32 mouse cellular contexts compared by ENCODE assay signal in the genomic region with DNA sequence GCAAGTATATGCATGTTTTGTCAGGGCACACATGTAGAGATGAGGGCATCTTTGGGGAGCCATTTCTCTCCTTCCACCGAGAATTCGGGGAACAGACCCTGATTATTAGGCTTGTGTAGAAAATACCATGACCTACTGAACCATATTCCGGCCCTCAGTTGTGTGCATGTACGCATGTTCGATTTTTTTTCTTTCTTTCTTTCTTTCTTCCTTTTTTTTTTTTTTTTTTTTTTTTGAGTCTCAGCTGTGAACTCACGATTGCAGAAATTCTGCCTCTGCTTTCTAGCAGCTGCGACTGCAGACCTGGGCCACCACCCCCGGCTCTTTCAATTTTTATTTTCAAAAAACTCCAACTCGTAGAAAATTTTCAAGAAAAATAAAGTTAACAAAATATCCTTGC. TPM values are rescaled to one million over a fixed set of nuclear protein-coding genes. Genes with fewer than 3 reads are reported as not detected.
DNase-seq lines count a peak whose midpoint lies in the region; ATAC-seq and TF ChIP-seq lines count a peak whose summit lies in the region.
"Had no signal": no experiment of that assay in that cellular context is flagged by ENCODE, and none has a peak within 500 bp of the region (broad histone marks: within the 10 kb centered on the region; RNA-seq: fewer than 3 reads in every experiment).

No protein-coding gene starts in this region.

- no peak for ATAC-seq in forebrain, embryonic 11.5 days (replicated peaks; ENCODE audit: low FRiP score)
- no peak for ATAC-seq in midbrain, embryonic 12.5 days (ENCODE audit: low FRiP score, low read depth)
- ATAC-seq in midbrain, postnatal 0 days (ENCODE audit: low FRiP score): no peak
- ATAC-seq in midbrain, embryonic 15.5 days (replicated peaks): no peak
- ATAC-seq in stomach, postnatal 0 days (ENCODE audit: low FRiP score, low TSS enrichment): no peak
- ATAC-seq: intestine, embryonic 16.5 days; Patski had no signal

- no peak overlapping the region for H3K4me2 ChIP-seq in forebrain, embryonic 11.5 days (ENCODE audit: low read depth, low read length, severe bottlenecking)
- no peak overlapping the region for H3K4me2 ChIP-seq in midbrain, embryonic 12.5 days (replicated peaks)
- H3K4me2 ChIP-seq in midbrain, postnatal 0 days (ENCODE audit: low read depth, low read length, poor library complexity, severe bottlenecking): no peak overlapping the region
- no peak overlapping the region for H3K4me2 ChIP-seq in midbrain, embryonic 15.5 days
- H3K4me2 ChIP-seq in stomach, postnatal 0 days (replicated peaks; ENCODE audit: low read depth): no peak overlapping the region
- H3K4me2 ChIP-seq: embryonic facial prominence, embryonic 13.5 days; heart, embryonic 15.5 days; limb, embryonic 15.5 days; lung, embryonic 14.5 days had no signal

- WGBS in forebrain, embryonic 10.5 days: 88% methylated on average over 9 of the region's 9 CpGs
- WGBS in forebrain, embryonic 11.5 days: 86% methylated on average over 9 of the region's 9 CpGs
- WGBS in midbrain, embryonic 12.5 days: 89% methylated on average over 9 of the region's 9 CpGs
- WGBS in midbrain, postnatal 0 days: 73% methylated on average over 9 of the region's 9 CpGs
- 91% methylated on average over 9 of the region's 9 CpGs for WGBS in embryonic facial prominence, embryonic 10.5 days
- 79% methylated on average over 9 of the region's 9 CpGs for WGBS in midbrain, embryonic 15.5 days
- 85% methylated on average over 9 of the region's 9 CpGs for WGBS in stomach, postnatal 0 days

- H3K27ac ChIP-seq in forebrain, embryonic 10.5 days: 0 out of 2 replicates have a peak overlapping the region, but pooled peaks have one; percentile 91
- H3K27ac ChIP-seq in forebrain, embryonic 11.5 days (ENCODE audit: low read depth, low read length): no peak overlapping the region
- H3K27ac ChIP-seq in midbrain, embryonic 12.5 days (replicated peaks): 0 out of 2 replicates have a peak overlapping the region, but pooled peaks have one; percentile 96
- H3K27ac ChIP-seq in midbrain, postnatal 0 days (ENCODE audit: low read depth, low read length): no peak overlapping the region
- 0 out of 2 replicates have a peak overlapping the region, but pooled peaks have one; percentile 88 for H3K27ac ChIP-seq in embryonic facial prominence, embryonic 10.5 days (replicated peaks)
- H3K27ac ChIP-seq in midbrain, embryonic 15.5 days: peak overlapping the region; percentile 97
- no peak overlapping the region for H3K27ac ChIP-seq in stomach, postnatal 0 days (replicated peaks)
- H3K27ac ChIP-seq: embryonic facial prominence, embryonic 13.5 days; heart, embryonic 10.5 days; heart, embryonic 15.5 days; kidney, postnatal 0 days; limb, embryonic 10.5 days; limb, embryonic 15.5 days; liver, embryonic 14.5 days had no signal

- H3K9me3 ChIP-seq in forebrain, embryonic 10.5 days: no peaks in the 10 kb centered on the region
- H3K9me3 ChIP-seq in forebrain, embryonic 11.5 days (ENCODE audit: control insufficient read depth, low read length): no peaks in the 10 kb centered on the region
- H3K9me3 ChIP-seq in midbrain, embryonic 12.5 days: no peaks in the 10 kb centered on the region
- H3K9me3 ChIP-seq in midbrain, postnatal 0 days (ENCODE audit: low read length): no peaks in the 10 kb centered on the region
- no peaks in the 10 kb centered on the region for H3K9me3 ChIP-seq in embryonic facial prominence, embryonic 10.5 days
- H3K9me3 ChIP-seq in midbrain, embryonic 15.5 days: no peaks in the 10 kb centered on the region
- no peaks in the 10 kb centered on the region for H3K9me3 ChIP-seq in stomach, postnatal 0 days (ENCODE audit: control insufficient read depth, low read length)
- H3K9me3 ChIP-seq: embryonic facial prominence, embryonic 13.5 days; G1E; heart, embryonic 10.5 days; heart, embryonic 15.5 days; limb, embryonic 10.5 days; limb, embryonic 15.5 days had no signal

- no peaks in the 10 kb centered on the region; the same call in 1 of the 2 replicates for H3K36me3 ChIP-seq in forebrain, embryonic 10.5 days (replicated peaks)
- H3K36me3 ChIP-seq in forebrain, embryonic 11.5 days (ENCODE audit: control insufficient read depth, insufficient read depth, low read length): no peaks in the 10 kb centered on the region
- H3K36me3 ChIP-seq in midbrain, embryonic 12.5 days: no peaks in the 10 kb centered on the region
- H3K36me3 ChIP-seq in midbrain, postnatal 0 days (ENCODE audit: insufficient read depth, low read length): peaks cover 2% of the 10 kb centered on the region; the same call in 1 of the 2 replicates
- no peaks in the 10 kb centered on the region for H3K36me3 ChIP-seq in embryonic facial prominence, embryonic 10.5 days (replicated peaks)
- no peaks in the 10 kb centered on the region for H3K36me3 ChIP-seq in midbrain, embryonic 15.5 days (replicated peaks)
- no peaks in the 10 kb centered on the region for H3K36me3 ChIP-seq in stomach, postnatal 0 days (ENCODE audit: control insufficient read depth, insufficient read depth, low read length)
- H3K36me3 ChIP-seq: embryonic facial prominence, embryonic 13.5 days; G1E; heart, embryonic 10.5 days; heart, embryonic 15.5 days; limb, embryonic 10.5 days; limb, embryonic 15.5 days had no signal

- DNase-seq in forebrain, embryonic 10.5 days (ENCODE audit: extremely low spot score, low spot score): no peak
- no peak for DNase-seq in forebrain, embryonic 11.5 days (ENCODE audit: low spot score)
- DNase-seq in midbrain, postnatal 0 days (ENCODE audit: low spot score): no peak
- DNase-seq in embryonic facial prominence, embryonic 10.5 days (ENCODE audit: low spot score): no peak
- no peak for DNase-seq in stomach, postnatal 0 days (ENCODE audit: low spot score)
- no peak for DNase-seq in layer of hippocampus, adult 8-10 months (ENCODE audit: low spot score in 2 of 2)
- DNase-seq: adrenal gland, postnatal 10 days; cerebellum, adult 9-10 months; cerebellum, postnatal 36 days; embryo, embryonic 11 days; gastrocnemius, postnatal 10 days; kidney, adult 8-10 months; kidney, postnatal 4 days; layer of hippocampus, postnatal 36 days; lung, embryonic 14.5 days; lung, postnatal 14 days; retina, postnatal 1 day; right cerebral cortex, postnatal 14 days had no signal

- H3K9ac ChIP-seq in forebrain, embryonic 11.5 days (ENCODE audit: low read length): no peak overlapping the region
- no peak overlapping the region for H3K9ac ChIP-seq in midbrain, embryonic 12.5 days (replicated peaks)
- H3K9ac ChIP-seq in midbrain, postnatal 0 days (replicated peaks; ENCODE audit: low read length, poor library complexity, severe bottlenecking): no peak overlapping the region
- H3K9ac ChIP-seq in midbrain, embryonic 15.5 days: no peak overlapping the region
- no peak overlapping the region for H3K9ac ChIP-seq in stomach, postnatal 0 days (ENCODE audit: low read length)
- H3K9ac ChIP-seq: embryonic facial prominence, embryonic 13.5 days; heart, embryonic 15.5 days; limb, embryonic 15.5 days; liver, embryonic 14.5 days; lung, embryonic 14.5 days had no signal

- peaks cover 14% of the 10 kb centered on the region; the same call in 1 of the 2 replicates for H3K27me3 ChIP-seq in forebrain, embryonic 10.5 days (ENCODE audit: poor library complexity, severe bottlenecking)
- no peaks in the 10 kb centered on the region for H3K27me3 ChIP-seq in forebrain, embryonic 11.5 days (ENCODE audit: control insufficient read depth, insufficient read depth, low read length)
- H3K27me3 ChIP-seq in midbrain, embryonic 12.5 days: no peaks in the 10 kb centered on the region
- H3K27me3 ChIP-seq in midbrain, postnatal 0 days (ENCODE audit: insufficient read depth, low read length): no peaks in the 10 kb centered on the region
- H3K27me3 ChIP-seq in embryonic facial prominence, embryonic 10.5 days (replicated peaks; ENCODE audit: low read depth, poor library complexity, severe bottlenecking): no peaks in the 10 kb centered on the region
- no peaks in the 10 kb centered on the region for H3K27me3 ChIP-seq in midbrain, embryonic 15.5 days (replicated peaks)
- H3K27me3 ChIP-seq in stomach, postnatal 0 days (ENCODE audit: control insufficient read depth, insufficient read depth, low read length): no peaks in the 10 kb centered on the region
- H3K27me3 ChIP-seq: embryonic facial prominence, embryonic 13.5 days; limb, embryonic 15.5 days had no signal

- no peak overlapping the region for H3K4me3 ChIP-seq in forebrain, embryonic 10.5 days
- no peak overlapping the region for H3K4me3 ChIP-seq in forebrain, embryonic 11.5 days (ENCODE audit: low read depth, low read length)
- no peak overlapping the region for H3K4me3 ChIP-seq in midbrain, embryonic 12.5 days
- no peak overlapping the region for H3K4me3 ChIP-seq in midbrain, postnatal 0 days (ENCODE audit: low read depth, low read length)
- no peak overlapping the region for H3K4me3 ChIP-seq in embryonic facial prominence, embryonic 10.5 days
- H3K4me3 ChIP-seq in midbrain, embryonic 15.5 days: no peak overlapping the region
- H3K4me3 ChIP-seq in stomach, postnatal 0 days (ENCODE audit: low read depth, low read length): no peak overlapping the region
- H3K4me3 ChIP-seq: embryonic facial prominence, embryonic 13.5 days; heart, embryonic 10.5 days; heart, embryonic 15.5 days; limb, embryonic 10.5 days; limb, embryonic 15.5 days; myocyte had no signal

- peaks cover 26% of the 10 kb centered on the region for H3K4me1 ChIP-seq in forebrain, embryonic 10.5 days
- H3K4me1 ChIP-seq in forebrain, embryonic 11.5 days (replicated peaks; ENCODE audit: control insufficient read depth, insufficient read depth, low read length): peaks cover 4% of the 10 kb centered on the region; the same call in 1 of the 2 replicates
- H3K4me1 ChIP-seq in midbrain, embryonic 12.5 days: peaks cover 23% of the 10 kb centered on the region
- H3K4me1 ChIP-seq in midbrain, postnatal 0 days (ENCODE audit: insufficient read depth, low read length): no peaks in the 10 kb centered on the region
- H3K4me1 ChIP-seq in embryonic facial prominence, embryonic 10.5 days: peaks cover 25% of the 10 kb centered on the region
- peaks cover 23% of the 10 kb centered on the region for H3K4me1 ChIP-seq in midbrain, embryonic 15.5 days
- H3K4me1 ChIP-seq in stomach, postnatal 0 days (replicated peaks; ENCODE audit: control insufficient read depth, insufficient read depth): no peaks in the 10 kb centered on the region

- no peak for TF ChIP-seq EP300 in stomach, postnatal 0 days (optimal IDR thresholded peaks at IDR 0.05)

- TF ChIP-seq CTCF in midbrain, postnatal 0 days (IDR thresholded peaks at IDR 0.05): no peak
- TF ChIP-seq CTCF in stomach, postnatal 0 days (IDR thresholded peaks at IDR 0.05; ENCODE audit: low read depth): no peak

RNA-seq across cellular contexts. Expression of a gene that starts 23.2 kb away (rescaled TPM):
- 1.5 TPM in 2 replicates for polyA plus RNA-seq in forebrain, embryonic 10.5 days (2016; fragmentation: Nextera tagmentation; extraction: Ambion mirVana)
- polyA plus RNA-seq in forebrain, embryonic 11.5 days (2014; fragmentation: Nextera tagmentation; extraction: Ambion mirVana): 2.1 and 2.6 TPM in 2 replicates
- 1.9 and 2.3 TPM in 2 replicates for polyA plus RNA-seq in midbrain, embryonic 12.5 days (2016; fragmentation: Nextera tagmentation; extraction: Ambion mirVana)
- total RNA-seq in midbrain, postnatal 0 days (2014; rRNA removed): 9.5 and 12.5 TPM in 2 replicates
- polyA plus RNA-seq in midbrain, postnatal 0 days (2015; fragmentation: Nextera tagmentation; extraction: Ambion mirVana): 3.9 and 4.1 TPM in 2 replicates
- 1.3 and 1.4 TPM in 2 replicates for polyA plus RNA-seq in embryonic facial prominence, embryonic 10.5 days (2016; fragmentation: Nextera tagmentation; extraction: Ambion mirVana)
- polyA plus RNA-seq in midbrain, embryonic 15.5 days (2015; fragmentation: Nextera tagmentation; extraction: Ambion mirVana): 4.5 and 5.7 TPM in 2 replicates
- 0.38 and 0.39 TPM in 2 replicates for polyA plus RNA-seq in stomach, postnatal 0 days (2015; fragmentation: Nextera tagmentation; extraction: Ambion mirVana)
- total RNA-seq in layer of hippocampus, adult 8-10 months (2022): 1 to 10 TPM; 3.1 to 6.3 (median 5.0) TPM

RNA-seq across cellular contexts. Expression of a gene that starts 34.3 kb away (rescaled TPM):
- polyA plus RNA-seq in forebrain, embryonic 10.5 days (2016; fragmentation: Nextera tagmentation; extraction: Ambion mirVana): 27.9 and 28.7 TPM in 2 replicates
- 13.1 and 14.9 TPM in 2 replicates for polyA plus RNA-seq in forebrain, embryonic 11.5 days (2014; fragmentation: Nextera tagmentation; extraction: Ambion mirVana)
- polyA plus RNA-seq in midbrain, embryonic 12.5 days (2016; fragmentation: Nextera tagmentation; extraction: Ambion mirVana): 78.3 and 84.6 TPM in 2 replicates
- total RNA-seq in midbrain, postnatal 0 days (2014; rRNA removed): 145 and 155 TPM in 2 replicates
- 151 and 166 TPM in 2 replicates for polyA plus RNA-seq in midbrain, postnatal 0 days (2015; fragmentation: Nextera tagmentation; extraction: Ambion mirVana)
- 29.5 and 29.8 TPM in 2 replicates for polyA plus RNA-seq in embryonic facial prominence, embryonic 10.5 days (2016; fragmentation: Nextera tagmentation; extraction: Ambion mirVana)
- polyA plus RNA-seq in midbrain, embryonic 15.5 days (2015; fragmentation: Nextera tagmentation; extraction: Ambion mirVana): 178 and 188 TPM in 2 replicates
- polyA plus RNA-seq in stomach, postnatal 0 days (2015; fragmentation: Nextera tagmentation; extraction: Ambion mirVana): 3.9 and 4.4 TPM in 2 replicates
- total RNA-seq in layer of hippocampus, adult 8-10 months (2022): 100 to 1,000 TPM; 115 to 132 (median 124) TPM
- total RNA-seq: granulocyte monocyte progenitor cell, adult 5-6 weeks had no signal

RNA-seq across cellular contexts. Expression of a gene that starts 54.4 kb away (rescaled TPM):
- polyA plus RNA-seq in forebrain, embryonic 10.5 days (2016; fragmentation: Nextera tagmentation; extraction: Ambion mirVana): 46.4 and 51.1 TPM in 2 replicates
- polyA plus RNA-seq in forebrain, embryonic 11.5 days (2014; fragmentation: Nextera tagmentation; extraction: Ambion mirVana): 39.3 and 44.1 TPM in 2 replicates
- 29.6 and 33.2 TPM in 2 replicates for polyA plus RNA-seq in midbrain, embryonic 12.5 days (2016; fragmentation: Nextera tagmentation; extraction: Ambion mirVana)
- total RNA-seq in midbrain, postnatal 0 days (2014; rRNA removed): 15.7 and 16.8 TPM in 2 replicates
- polyA plus RNA-seq in midbrain, postnatal 0 days (2015; fragmentation: Nextera tagmentation; extraction: Ambion mirVana): 12.6 and 14.2 TPM in 2 replicates
- polyA plus RNA-seq in embryonic facial prominence, embryonic 10.5 days (2016; fragmentation: Nextera tagmentation; extraction: Ambion mirVana): 41.6 and 43.5 TPM in 2 replicates
- polyA plus RNA-seq in midbrain, embryonic 15.5 days (2015; fragmentation: Nextera tagmentation; extraction: Ambion mirVana): 21.4 and 23.2 TPM in 2 replicates
- polyA plus RNA-seq in stomach, postnatal 0 days (2015; fragmentation: Nextera tagmentation; extraction: Ambion mirVana): 8.7 and 9.0 TPM in 2 replicates
- 10 to 100 TPM; 12.2 to 17.8 (median 12.3) TPM for total RNA-seq in layer of hippocampus, adult 8-10 months (2022)

RNA-seq across cellular contexts. Expression of a gene that starts 54.5 kb away (rescaled TPM):
- 192 and 194 TPM in 2 replicates for polyA plus RNA-seq in forebrain, embryonic 10.5 days (2016; fragmentation: Nextera tagmentation; extraction: Ambion mirVana)
- polyA plus RNA-seq in forebrain, embryonic 11.5 days (2014; fragmentation: Nextera tagmentation; extraction: Ambion mirVana): 168 and 175 TPM in 2 replicates
- polyA plus RNA-seq in midbrain, embryonic 12.5 days (2016; fragmentation: Nextera tagmentation; extraction: Ambion mirVana): 109 and 117 TPM in 2 replicates
- total RNA-seq in midbrain, postnatal 0 days (2014; rRNA removed): 29.5 and 34.5 TPM in 2 replicates
- 30.3 and 31.9 TPM in 2 replicates for polyA plus RNA-seq in midbrain, postnatal 0 days (2015; fragmentation: Nextera tagmentation; extraction: Ambion mirVana)
- polyA plus RNA-seq in embryonic facial prominence, embryonic 10.5 days (2016; fragmentation: Nextera tagmentation; extraction: Ambion mirVana): 219 and 225 TPM in 2 replicates
- polyA plus RNA-seq in midbrain, embryonic 15.5 days (2015; fragmentation: Nextera tagmentation; extraction: Ambion mirVana): 60.4 and 70.1 TPM in 2 replicates
- polyA plus RNA-seq in stomach, postnatal 0 days (2015; fragmentation: Nextera tagmentation; extraction: Ambion mirVana): 45.0 and 51.4 TPM in 2 replicates
- total RNA-seq in layer of hippocampus, adult 8-10 months (2022): 10 to 100 TPM; 27.7 to 36.7 (median 33.7) TPM

Comparison
In these comparisons a context has a peak if more than half of its experiments do, and no peak if none do; other contexts are left out.
1. H3K27ac ChIP-seq: peak in forebrain, embryonic 10.5 days (single experiment), midbrain, embryonic 12.5 days (single experiment), embryonic facial prominence, embryonic 10.5 days (single experiment) and midbrain, embryonic 15.5 days (single experiment); none in forebrain, embryonic 11.5 days (single experiment), midbrain, postnatal 0 days (single experiment) and stomach, postnatal 0 days (single experiment).